Mouse (Mus musculus): ENCODE results near the gene Ccn1.

DNA sequence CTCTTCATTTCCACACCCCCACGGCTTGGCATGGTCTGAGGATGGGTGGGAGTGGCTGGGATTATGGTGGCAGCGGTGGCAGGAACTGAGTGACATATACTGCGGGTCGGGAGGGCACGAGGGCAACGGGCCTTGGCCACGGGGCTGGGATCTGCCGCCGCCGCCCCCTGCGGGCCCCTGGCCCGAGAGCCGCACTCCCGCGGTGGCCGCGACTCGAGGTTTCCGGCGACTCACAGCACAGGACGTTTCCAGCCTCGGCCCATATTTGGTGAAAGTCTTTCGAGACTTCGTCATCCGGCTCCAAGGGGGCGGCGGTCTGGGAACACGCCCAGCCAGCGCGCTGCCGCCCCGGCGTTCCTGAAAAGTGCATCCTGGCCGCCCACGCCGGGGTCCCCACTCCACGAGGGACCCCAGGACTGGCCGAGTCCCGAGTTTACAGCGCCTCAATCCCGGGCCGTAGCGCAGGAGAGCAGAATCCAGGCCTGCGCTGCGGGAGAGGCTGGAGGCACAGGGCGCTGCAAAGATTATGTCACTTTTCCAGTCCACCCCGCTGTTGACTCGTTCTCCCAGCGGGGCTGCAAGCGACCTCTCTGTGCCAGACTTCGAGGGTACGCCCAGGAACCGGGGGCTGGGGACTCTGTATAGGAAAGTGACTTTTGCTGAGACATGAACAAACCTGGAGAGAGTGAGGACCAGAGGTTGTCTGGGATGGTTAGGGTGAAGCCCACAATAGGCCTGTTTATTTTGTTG lies 3.6 kb upstream of the Ccn1 start:
- no peak for TF ChIP-seq CTCF (IDR thresholded peaks at IDR 0.05; ENCODE audit: borderline replicate concordance, insufficient read depth, low read depth, low read length)
- TF ChIP-seq POLR2A (IDR thresholded peaks at IDR 0.05; ENCODE audit: borderline replicate concordance, insufficient read depth, low read length), result no peak

Measured in cerebellum, adult 2 months (tissue).